Mouse (Mus musculus) limb, embryonic 11.5 days (tissue): Measurements from ENCODE around the gene Gm20835. TPM values are rescaled to one million over a fixed set of nuclear protein-coding genes. Genes with fewer than 3 reads are reported as not detected.
"Not testable (repeated sequence)": the region's sequence is repeated elsewhere in the genome, so short reads cannot be mapped to it uniquely, and the experiment has no call there.

Source experiments
- ATAC-seq: fragments of 200-750 bp; cut with Nextera tagmentation; 2 replicates; pipeline ENCODE4 v1.8.0; 2017; ENCODE audit warnings: low read depth; ENCODE audit not compliant: insufficient number of reproducible peaks, low FRiP score, low TSS enrichment
- DNase-seq: peaks from one replicate; pipeline ENCODE4 v3.0.0-alpha.2; 2015; ENCODE audit warnings: low spot score
- H3K27ac ChIP-seq: fragments of 300-500 bp; sonication (generic); replicated peaks from 2 replicates; pipeline ENCODE4 v1.5.1; 2014; ENCODE audit warnings: low read depth, mild to moderate bottlenecking, low read length
- H3K27me3 ChIP-seq: fragments of 300-500 bp; sonication (generic); 2 replicates; pipeline ENCODE4 v1.6.1; 2014; ENCODE audit warnings: mild to moderate bottlenecking, low read length, mixed read lengths; ENCODE audit not compliant: control insufficient read depth, insufficient read depth
- H3K36me3 ChIP-seq: fragments of 300-500 bp; sonication (generic); 2 replicates; pipeline ENCODE4 v1.6.1; 2014; ENCODE audit warnings: mild to moderate bottlenecking, low read length, moderate library complexity, mixed read lengths; ENCODE audit not compliant: control insufficient read depth, insufficient read depth
- H3K4me1 ChIP-seq: fragments of 300-500 bp; sonication (generic); 2 replicates; pipeline ENCODE4 v1.6.1; 2014; ENCODE audit warnings: low read length, mixed read lengths; ENCODE audit not compliant: control insufficient read depth, insufficient read depth
- H3K4me2 ChIP-seq: fragments of 300-500 bp; sonication (generic); 2 replicates; pipeline ENCODE4 v1.6.1; 2014; ENCODE audit warnings: low read depth, mild to moderate bottlenecking, moderate library complexity; ENCODE audit not compliant: severe bottlenecking
- H3K4me3 ChIP-seq: fragments of 300-500 bp; sonication (generic); 2 replicates; pipeline ENCODE4 v1.5.1; 2014; ENCODE audit warnings: low read depth, low read length
- H3K9ac ChIP-seq: fragments of 300-500 bp; sonication (generic); 2 replicates; pipeline ENCODE4 v1.6.1; 2014; ENCODE audit warnings: mild to moderate bottlenecking, low read length
- H3K9me3 ChIP-seq: fragments of 300-500 bp; sonication (generic); 2 replicates; pipeline ENCODE4 v1.6.1; 2016; ENCODE audit warnings: low read length; ENCODE audit not compliant: control insufficient read depth
- WGBS: fragments of 180-500 bp; shearing (Covaris S2); extraction: QIAGEN DNeasy Blood & Tissue Kit; methylation state at CpG from one replicate; pipeline ENCODE4 v1.1.7; 2014; 5-methylcytosine and 5-hydroxymethylcytosine counted together
- polyA plus RNA-seq: library from polyadenylated mRNA; unstranded; fragments of >200 nt; fragmentation: Nextera tagmentation; extraction: Ambion mirVana; gene quantifications from 2 replicates; pipeline ENCODE4 v1.2.1, GENCODE M21; 2014

The Gm20835 gene
- not detected in 2 replicates for polyA plus RNA-seq

GRCm38 (mm10) chrY:36735190-36735589, at the start of gene Gm20835:
Gm20835 (minus strand) TSS chrY:36735290.
- not testable (repeated sequence) for H3K4me1 ChIP-seq, H3K9ac ChIP-seq, H3K36me3 ChIP-seq, H3K9me3 ChIP-seq, H3K27me3 ChIP-seq, H3K4me2 ChIP-seq, ATAC-seq, H3K4me3 ChIP-seq, H3K27ac ChIP-seq, DNase-seq
- WGBS: no CpG with 5 or more reads among the region's 6 CpGs
